Mouse (Mus musculus) cerebellum, postnatal 10 days (tissue): ENCODE measurements at regions not wholly inside any gene's neighbourhood (a gene's known extent, or its start where the extent isn't known, plus 50 kb on each side); places are given as distances from the start of the nearest gene placed in this dataset.

Experiments
- DNase-seq, 2 experiments: peaks; one replicate each; pipeline ENCODE4 v3.0.0; 2021; ENCODE audit warnings: mixed read lengths in 2 of 2

- DNase-seq: no peak
These were observed 255.3 kb downstream of the Med13l start for GRCm38 (mm10) chr5:118815783-118816182.

DNA sequence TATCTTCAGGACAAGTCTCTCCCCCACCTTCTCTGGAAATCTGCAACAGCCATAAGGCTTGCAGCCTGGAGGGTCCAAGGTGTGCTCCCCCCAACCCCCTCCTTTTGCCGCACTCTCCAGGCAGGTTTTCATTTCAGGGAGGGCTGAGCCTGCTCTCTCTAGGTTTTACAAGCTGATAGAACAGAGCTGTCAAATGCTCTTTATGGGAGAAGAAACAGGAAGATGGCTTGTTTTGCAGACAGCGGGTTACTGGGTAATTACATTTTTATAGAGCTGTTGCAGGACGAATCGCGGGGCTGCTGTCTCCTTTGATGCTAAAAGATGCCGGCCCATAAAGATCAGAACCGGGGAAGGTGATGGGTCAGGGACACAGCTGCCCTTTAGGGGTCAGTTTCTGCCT lies 257.8 kb downstream of the Med13l start:
- DNase-seq: no peak

DNA sequence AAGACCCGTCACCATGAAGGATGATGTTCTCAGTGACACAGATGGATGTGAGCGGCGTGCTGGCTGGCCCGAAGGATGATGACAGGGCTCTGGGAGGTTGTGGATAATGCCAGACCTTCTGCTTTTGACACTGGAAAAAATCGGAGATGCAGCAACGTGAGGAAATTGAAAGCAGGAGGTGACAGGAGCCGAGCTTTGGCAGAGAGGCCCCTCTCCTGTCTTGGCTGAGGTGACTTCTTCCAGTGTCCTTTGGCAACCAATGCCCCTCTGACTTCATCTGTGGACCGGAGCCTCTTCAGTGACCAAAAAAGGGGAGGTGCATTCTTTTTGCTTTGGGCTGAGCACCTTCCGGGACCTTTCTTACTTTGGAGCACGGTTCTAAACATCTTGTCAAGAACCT lies 264.3 kb downstream of the Med13l start:
- peak; percentile 64 to 71 for DNase-seq

GRCm38 (mm10) chr5:118829031-118829698 lies 268.7 kb downstream of the Med13l start:
- DNase-seq: no peak

- DNase-seq: peak; percentile 59 to 66
These were observed 272.2 kb downstream of the Med13l start for GRCm38 (mm10) chr5:118832701-118833100.

- DNase-seq: no peak
These were observed 273.6 kb downstream of the Med13l start for GRCm38 (mm10) chr5:118834129-118834528.

DNA sequence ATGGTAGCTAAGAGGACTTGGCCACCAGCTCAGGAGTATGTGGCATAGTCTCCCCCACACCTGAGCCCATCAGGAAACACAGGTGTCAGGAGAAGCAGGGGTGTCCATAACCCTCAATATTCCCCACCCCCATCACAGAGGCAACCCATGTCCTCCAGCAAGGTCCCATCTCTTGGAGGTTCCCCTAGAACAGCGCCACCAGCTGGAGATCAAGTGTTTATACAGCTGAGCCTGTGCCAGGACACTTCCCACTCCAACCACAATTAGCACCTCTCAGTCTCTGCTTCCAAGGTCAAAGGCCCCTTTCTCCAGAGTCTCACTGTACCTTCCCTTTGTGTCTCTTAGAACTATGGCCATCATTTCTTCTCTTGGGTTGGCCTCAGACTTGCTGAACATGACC lies 276.5 kb downstream of the Med13l start:
- no peak for DNase-seq

- DNase-seq: no peak
These were observed 277.9 kb downstream of the Med13l start for GRCm38 (mm10) chr5:118838421-118838820.

DNA sequence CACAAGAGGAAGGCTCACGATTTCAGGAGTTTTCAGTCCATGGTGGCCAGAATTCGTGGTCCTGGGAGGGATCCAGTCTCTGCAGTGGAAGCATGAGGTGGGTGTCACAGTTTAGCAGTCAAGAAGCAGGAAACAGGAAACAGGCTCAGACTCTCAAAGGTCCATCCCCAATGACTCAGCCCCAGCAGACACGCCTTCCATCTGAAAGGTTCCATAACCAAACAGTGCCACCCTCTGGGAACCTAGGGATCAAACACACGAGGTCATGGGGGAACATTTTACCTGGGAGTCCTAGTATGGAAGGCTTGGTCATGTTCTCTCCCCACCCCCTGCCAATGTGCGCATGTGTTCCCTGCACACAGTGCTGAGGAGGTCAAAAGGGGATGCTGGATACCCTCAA lies 279.4 kb downstream of the Med13l start:
- DNase-seq: no peak

- no peak for DNase-seq
These were observed 280.9 kb downstream of the Med13l start for GRCm38 (mm10) chr5:118841210-118842016.

DNA sequence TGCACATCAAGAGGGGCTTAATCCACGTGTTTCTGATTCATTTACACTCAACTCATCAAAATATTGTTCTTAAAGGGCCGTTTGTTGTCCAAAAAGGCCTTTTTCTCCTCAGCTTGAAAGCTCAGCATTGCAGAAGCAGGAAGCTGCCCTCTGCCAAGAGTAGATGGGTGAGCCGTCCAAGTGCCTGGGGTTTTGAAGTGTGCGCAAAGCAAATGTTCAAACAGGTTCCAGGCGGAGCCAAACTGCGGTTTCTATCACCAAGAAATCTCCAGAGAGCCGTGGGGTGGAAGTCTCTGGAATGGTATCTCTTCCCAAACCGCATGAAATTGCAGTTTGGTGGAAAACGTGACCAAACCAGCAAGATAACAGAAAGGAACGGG lies 281.5 kb downstream of the Med13l start:
- DNase-seq: peak; percentile 47 to 64

DNA sequence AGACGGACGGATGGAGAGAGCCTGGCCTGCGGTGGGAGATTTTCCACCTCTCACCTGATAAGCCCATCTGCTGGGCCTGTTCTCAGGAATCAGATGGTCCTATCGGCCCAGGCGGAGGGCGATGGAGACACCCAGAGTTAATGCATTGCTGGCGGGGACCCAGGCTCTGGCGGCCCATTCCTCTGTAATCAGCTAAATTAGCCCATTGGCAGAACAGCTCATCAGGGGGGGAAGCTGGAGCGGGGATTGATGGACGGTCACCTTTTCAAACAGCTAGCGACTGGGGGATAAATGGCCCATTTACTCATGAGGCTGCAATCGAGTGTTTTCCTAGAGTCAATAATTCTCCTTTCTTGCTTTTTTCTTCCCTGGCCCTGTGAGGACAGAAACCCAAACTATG lies 296.5 kb downstream of the Med13l start:
- DNase-seq: peak in 1 of 2 experiments; percentile 42

GRCm38 (mm10) chr5:118861143-118861847 lies 300.8 kb downstream of the Med13l start:
- no peak for DNase-seq

DNA sequence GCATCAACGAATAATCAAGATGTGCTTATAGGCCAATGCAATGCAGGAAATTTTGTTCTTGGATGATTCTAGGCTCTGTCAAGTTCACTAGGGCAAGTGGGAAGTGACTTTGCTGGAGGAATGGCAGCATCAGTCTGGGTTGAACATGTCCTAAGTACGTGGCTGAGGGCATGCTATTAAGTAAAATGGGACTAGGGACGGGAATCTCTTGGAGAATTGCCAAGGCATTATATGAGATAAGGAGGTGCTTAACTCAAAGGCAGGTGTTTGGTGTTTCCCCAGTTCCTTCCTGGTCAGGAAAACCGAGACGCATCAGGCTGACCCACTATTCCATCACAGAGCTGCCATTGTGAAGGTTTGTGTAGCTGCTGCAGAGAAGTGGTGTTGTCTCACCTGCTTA lies 307.0 kb downstream of the Med13l start:
- no peak for DNase-seq

GRCm38 (mm10) chr5:118869330-118869729 lies 308.9 kb downstream of the Med13l start:
- DNase-seq: peak in 1 of 2 experiments; percentile 18

- DNase-seq: no peak
These were observed 313.4 kb downstream of the Med13l start for GRCm38 (mm10) chr5:118873871-118874270.

- no peak for DNase-seq
These were observed 314.7 kb downstream of the Med13l start for GRCm38 (mm10) chr5:118875096-118875637.

- no peak for DNase-seq
These were observed 316.3 kb downstream of the Med13l start for GRCm38 (mm10) chr5:118876586-118877312.

- peak; percentile 18 to 40 for DNase-seq
These were observed 316.8 kb downstream of the Med13l start for GRCm38 (mm10) chr5:118877313-118877669.

DNA sequence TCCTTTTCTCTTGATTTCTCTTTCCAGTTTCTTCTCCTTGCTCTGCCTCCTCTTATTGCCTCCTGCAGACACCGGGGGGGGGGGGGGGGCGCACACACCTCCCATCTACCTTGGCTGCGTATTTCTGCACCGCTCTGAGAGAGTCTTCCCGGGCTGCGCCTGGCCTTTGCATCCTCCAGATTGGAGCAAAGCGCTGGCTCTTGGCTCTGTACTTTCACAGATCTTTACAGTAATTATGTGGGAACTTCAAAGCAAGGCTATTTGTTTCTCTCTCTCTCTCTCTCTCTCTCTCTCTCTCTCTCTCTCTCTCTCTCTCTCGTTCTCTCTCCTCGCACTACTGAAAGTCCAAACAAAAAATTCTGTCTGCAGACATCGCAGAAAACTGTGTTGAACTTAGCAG lies 317.4 kb downstream of the Med13l start:
- DNase-seq: no peak

DNA sequence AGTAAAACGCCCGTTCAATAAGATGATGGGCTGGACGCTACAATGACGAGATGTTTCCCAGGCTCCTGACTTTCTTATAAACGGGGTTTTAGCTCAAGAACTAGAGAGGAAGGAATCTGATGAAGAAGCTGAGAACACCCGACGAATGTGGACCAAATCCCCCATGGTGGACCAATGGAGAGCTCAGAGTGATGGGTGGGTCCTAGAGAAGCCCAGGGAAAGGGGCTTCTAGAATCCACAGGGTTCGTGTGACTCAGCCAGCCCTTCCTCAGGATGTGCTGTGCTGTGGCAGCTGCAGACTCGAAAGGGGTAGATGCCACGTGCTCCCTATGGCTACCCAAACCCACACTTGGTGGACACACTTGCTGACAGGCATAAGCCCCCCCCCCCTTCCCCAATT lies 318.2 kb downstream of the Med13l start:
- no peak for DNase-seq

DNA sequence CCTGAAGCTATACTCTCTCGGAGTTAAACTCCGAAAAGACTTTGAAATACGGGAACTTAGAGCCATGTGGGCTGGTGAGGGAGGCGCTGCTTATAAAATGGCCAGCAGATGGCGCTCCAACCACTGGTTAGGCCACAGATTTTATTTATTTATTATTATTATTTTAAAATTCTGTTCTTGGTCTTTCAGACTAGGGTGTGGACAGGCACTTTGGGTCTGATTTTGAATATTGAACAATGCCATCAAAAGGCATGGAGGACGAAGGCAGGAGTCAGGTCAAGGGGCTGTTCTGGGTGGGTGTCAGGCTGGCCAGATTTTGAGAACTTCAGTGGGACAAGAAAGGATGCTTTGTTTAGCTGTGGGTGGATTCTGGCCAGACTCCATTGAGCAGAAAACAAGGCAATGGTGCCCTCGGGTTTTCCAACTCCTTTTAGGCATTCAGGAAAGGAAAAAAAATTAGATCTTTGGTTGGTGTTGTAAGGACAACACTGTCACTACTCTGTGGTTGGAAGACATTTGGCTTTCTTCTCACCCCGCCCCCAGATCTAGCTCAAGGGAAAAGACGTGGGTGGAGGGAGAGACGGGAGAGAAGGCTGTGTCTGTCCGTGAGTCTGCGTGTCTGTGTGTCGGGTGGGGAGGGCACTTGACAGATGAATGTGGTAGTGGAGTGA lies 319.5 kb downstream of the Med13l start:
- peak; percentile 85 to 90 for DNase-seq
